Mouse (Mus musculus) liver, adult 2 months (tissue): ENCODE measurements around the gene Card19. TPM values are rescaled to one million over a fixed set of nuclear protein-coding genes. Genes with fewer than 3 reads are reported as not detected.
A peak's percentile ranks its signal among the peaks of the same experiment; 100 is the strongest.

ENCODE experiments used
- DNase-seq: peaks from one replicate; pipeline ENCODE4 v3.0.0-alpha.2; 2011; ENCODE audit warnings: low read depth, low spot score; ENCODE audit errors: extremely low read depth
- H3K27ac ChIP-seq: fragments of 200-500 bp; replicated peaks from 2 replicates; pipeline ENCODE4 v1.5.1; 2012; ENCODE audit warnings: low read depth, mild to moderate bottlenecking, control low read depth, inconsistent platforms, low read length; ENCODE audit not compliant: insufficient read depth
- H3K27me3 ChIP-seq: fragments of 200-500 bp; 2 replicates; pipeline ENCODE4 v1.6.1; 2012; ENCODE audit warnings: mild to moderate bottlenecking, moderate library complexity, low read length, inconsistent platforms; ENCODE audit not compliant: control insufficient read depth, insufficient read depth
- H3K36me3 ChIP-seq: fragments of 200-500 bp; 2 replicates; pipeline ENCODE4 v1.6.1; 2012; ENCODE audit warnings: low read length, inconsistent platforms; ENCODE audit not compliant: control insufficient read depth, insufficient read depth
- H3K4me1 ChIP-seq: fragments of 200-500 bp; 2 replicates; pipeline ENCODE4 v1.6.1; 2011; ENCODE audit warnings: low read length; ENCODE audit not compliant: control insufficient read depth, insufficient read depth
- H3K4me3 ChIP-seq: fragments of 200-500 bp; 2 replicates; pipeline ENCODE4 v1.5.1; 2011; ENCODE audit warnings: low read depth, mild to moderate bottlenecking, control low read depth, low read length, moderate library complexity; ENCODE audit not compliant: insufficient read depth
- H3K79me2 ChIP-seq: fragments of 200-500 bp; 2 replicates; pipeline ENCODE4 v1.6.1; 2012; ENCODE audit warnings: inconsistent platforms, mild to moderate bottlenecking, low read length, moderate library complexity; ENCODE audit not compliant: control insufficient read depth, insufficient read depth
- H3K9ac ChIP-seq: fragments of 200-500 bp; 2 replicates; pipeline ENCODE4 v1.6.1; 2012; ENCODE audit warnings: low read depth, mild to moderate bottlenecking, control low read depth, inconsistent platforms, low read length
- CTCF ChIP-seq: fragments of 200-500 bp; IDR thresholded peaks from 2 replicates; pipeline ENCODE4 v1.5.1; 2011; ENCODE audit warnings: low read depth, low read length, control low read depth
- POLR2A ChIP-seq: fragments of 200-500 bp; IDR thresholded peaks from 2 replicates; pipeline ENCODE4 v1.6.1; 2011; ENCODE audit warnings: low read length, control low read depth; ENCODE audit not compliant: insufficient read depth; ENCODE audit errors: extremely low read depth
- WGBS: fragments of 180-500 bp; shearing (Covaris S2); methylation state at CpG from one replicate; pipeline ENCODE4 v1.1.7; 2018; 5-methylcytosine and 5-hydroxymethylcytosine counted together
- polyA plus RNA-seq: library from polyadenylated mRNA; depleted of rRNA; stranded (reverse); fragments of >200 nt; gene quantifications from 2 replicates; pipeline ENCODE4 v1.2.3, GENCODE M21; 2012
- total RNA-seq: library from RNA; depleted of rRNA; stranded (reverse); fragments of >200 nt; gene quantifications from 2 replicates; pipeline ENCODE4 v1.2.3, GENCODE M21; 2014

Card19 gene
- total and polyA plus RNA-seq, 2 experiments: 11.2 to 38.0 TPM

DNA sequence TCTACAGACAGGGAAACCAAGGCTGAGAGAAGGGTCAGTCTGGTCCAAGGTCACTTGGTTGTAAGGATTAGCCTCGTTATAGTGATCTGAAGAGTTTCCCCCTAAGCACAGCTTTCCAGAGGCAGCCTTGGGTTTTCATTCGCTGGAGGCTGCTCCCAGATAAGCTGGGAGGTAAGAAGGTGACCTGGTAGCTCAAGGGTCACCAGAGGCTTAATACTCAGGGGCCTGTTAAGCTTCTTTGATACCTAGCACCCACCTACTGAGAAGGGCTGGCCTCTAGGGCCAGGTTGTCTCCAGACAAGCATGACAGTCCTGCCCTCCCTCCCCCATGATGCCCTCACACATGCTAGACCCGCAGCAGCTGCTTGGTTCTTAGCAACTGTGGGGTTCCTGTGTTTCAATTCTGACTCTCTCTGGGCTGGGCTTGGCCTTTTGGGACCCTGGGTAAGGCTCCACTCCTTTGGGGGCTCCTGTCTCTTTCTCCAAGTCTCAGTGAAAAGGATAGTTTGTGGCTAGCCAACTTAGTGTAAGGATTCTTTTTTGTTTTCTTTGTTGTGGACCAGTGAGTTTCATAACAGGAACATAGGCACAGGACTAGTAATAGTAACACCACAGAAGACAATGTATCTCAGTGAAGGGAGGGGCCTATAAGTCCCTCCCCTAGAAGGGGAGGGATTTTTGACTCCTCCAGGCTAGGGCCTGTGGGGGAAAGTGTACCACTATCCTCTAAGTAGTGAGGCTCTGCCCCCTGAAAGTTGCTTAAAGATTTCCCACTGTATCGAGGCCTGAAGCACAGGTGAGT, 35.1 kb upstream of the Card19 start:
- TF ChIP-seq CTCF (no peak), POLR2A (no peak)
- Histone ChIP-seq H3K4me3 (no peak overlapping the region), H3K36me3 (no peaks in the 10 kb centered on the region), H3K79me2 (no peaks in the 10 kb centered on the region), H3K27me3 (no peaks in the 10 kb centered on the region), H3K4me1 (peaks cover 5% of the 10 kb centered on the region; the same call in 1 of the 2 replicates), H3K9ac (no peak overlapping the region), H3K27ac (no peak overlapping the region)
- WGBS: 65% methylated on average over 4 of the region's 4 CpGs
- DNase-seq: no peak

DNA sequence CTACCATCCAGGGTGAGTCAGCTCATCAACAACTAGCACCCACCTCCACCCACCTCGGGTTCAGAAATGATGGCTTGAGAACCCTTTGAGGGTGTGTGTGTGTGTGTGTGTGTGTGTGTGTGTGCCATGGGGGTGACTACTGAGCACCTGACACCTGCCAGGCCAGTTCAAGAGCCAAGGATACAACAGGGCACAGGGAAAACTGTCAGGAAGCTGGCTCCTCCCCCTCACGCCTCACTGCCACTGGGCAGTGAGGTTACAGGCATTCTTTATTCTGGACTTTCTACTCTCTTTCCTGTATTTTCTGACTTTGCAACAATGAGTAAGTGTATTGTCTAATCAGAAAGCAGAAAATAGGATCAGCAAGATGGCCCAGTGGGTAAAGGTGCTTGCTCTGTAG, 33.8 kb upstream of the Card19 start:
- no peak overlapping the region for H3K9ac ChIP-seq
- TF ChIP-seq CTCF (no peak), POLR2A (no peak)
- H3K27me3 ChIP-seq: no peaks in the 10 kb centered on the region
- no peak overlapping the region for H3K27ac ChIP-seq
- no peak overlapping the region for H3K4me3 ChIP-seq
- H3K36me3 ChIP-seq: no peaks in the 10 kb centered on the region
- no peaks in the 10 kb centered on the region for H3K79me2 ChIP-seq
- no peak for DNase-seq
- WGBS: 69% methylated on average over 2 of the region's 2 CpGs
- H3K4me1 ChIP-seq: peaks cover 5% of the 10 kb centered on the region; the same call in 1 of the 2 replicates

DNA sequence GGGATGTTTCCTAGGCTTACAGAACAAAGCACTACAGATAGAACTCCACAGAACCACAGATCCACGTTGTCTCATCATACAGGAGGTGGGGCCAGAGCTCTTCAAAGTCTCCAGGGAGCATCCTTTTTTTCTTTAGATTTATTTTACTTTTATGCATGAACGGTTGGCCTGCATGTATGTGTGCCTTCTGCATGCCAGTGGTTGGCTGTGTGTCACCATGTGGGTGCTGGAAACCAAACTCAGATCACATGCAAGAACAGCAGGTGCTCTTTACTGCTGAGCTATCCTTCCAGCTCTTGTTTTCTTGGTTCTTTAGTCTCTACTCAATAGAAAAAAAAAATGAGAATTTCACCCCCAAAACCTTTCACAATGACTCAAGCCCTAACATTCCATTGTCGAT, 33.1 kb upstream of the Card19 start:
- Histone ChIP-seq H3K9ac (no peak overlapping the region), H3K27ac (no peak overlapping the region), H3K4me1 (peaks cover 5% of the 10 kb centered on the region; the same call in 1 of the 2 replicates), H3K27me3 (no peaks in the 10 kb centered on the region), H3K79me2 (no peaks in the 10 kb centered on the region), H3K4me3 (no peak overlapping the region), H3K36me3 (no peaks in the 10 kb centered on the region)
- 51% methylated on average over 3 of the region's 3 CpGs for WGBS
- TF ChIP-seq POLR2A: no peak
- no peak for TF ChIP-seq CTCF
- DNase-seq: no peak

DNA sequence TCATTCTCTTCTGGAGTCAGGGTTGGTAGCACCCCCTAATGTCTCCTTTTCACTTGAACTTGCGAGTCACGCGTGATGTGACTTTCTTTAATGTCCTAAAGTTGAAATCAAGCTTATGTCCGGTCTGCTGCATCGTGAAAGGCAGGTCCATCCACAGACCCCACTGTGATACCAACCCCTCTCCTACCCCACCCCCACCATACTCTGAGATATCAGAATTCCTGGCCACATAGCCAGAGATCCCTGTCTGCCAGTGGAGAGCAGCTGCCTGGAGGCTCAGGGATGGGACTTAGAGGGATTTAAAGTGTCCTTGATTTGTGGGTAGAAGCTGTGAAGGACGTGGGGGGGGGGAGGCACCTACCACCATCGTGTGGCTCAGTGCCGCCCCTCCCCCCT, 32.6 kb upstream of the Card19 start, which contains the start of gene Susd3:
Gene Susd3 (minus strand): TSS at position 240 of the 396 bp plus-strand sequence.
- Histone ChIP-seq H3K4me1 (peaks cover 5% of the 10 kb centered on the region; the same call in 1 of the 2 replicates), H3K27me3 (no peaks in the 10 kb centered on the region), H3K36me3 (no peaks in the 10 kb centered on the region), H3K79me2 (no peaks in the 10 kb centered on the region), H3K4me3 (peak within 1 kb of the TSS; percentile 39; the same call in 1 of the 2 replicates), H3K27ac (no peak within 1 kb of the TSS), H3K9ac (no peak within 1 kb of the TSS)
- 22% methylated on average over 7 of the region's 8 CpGs for WGBS
- DNase-seq: no peak
- TF ChIP-seq CTCF: no peak
- no peak for TF ChIP-seq POLR2A

DNA sequence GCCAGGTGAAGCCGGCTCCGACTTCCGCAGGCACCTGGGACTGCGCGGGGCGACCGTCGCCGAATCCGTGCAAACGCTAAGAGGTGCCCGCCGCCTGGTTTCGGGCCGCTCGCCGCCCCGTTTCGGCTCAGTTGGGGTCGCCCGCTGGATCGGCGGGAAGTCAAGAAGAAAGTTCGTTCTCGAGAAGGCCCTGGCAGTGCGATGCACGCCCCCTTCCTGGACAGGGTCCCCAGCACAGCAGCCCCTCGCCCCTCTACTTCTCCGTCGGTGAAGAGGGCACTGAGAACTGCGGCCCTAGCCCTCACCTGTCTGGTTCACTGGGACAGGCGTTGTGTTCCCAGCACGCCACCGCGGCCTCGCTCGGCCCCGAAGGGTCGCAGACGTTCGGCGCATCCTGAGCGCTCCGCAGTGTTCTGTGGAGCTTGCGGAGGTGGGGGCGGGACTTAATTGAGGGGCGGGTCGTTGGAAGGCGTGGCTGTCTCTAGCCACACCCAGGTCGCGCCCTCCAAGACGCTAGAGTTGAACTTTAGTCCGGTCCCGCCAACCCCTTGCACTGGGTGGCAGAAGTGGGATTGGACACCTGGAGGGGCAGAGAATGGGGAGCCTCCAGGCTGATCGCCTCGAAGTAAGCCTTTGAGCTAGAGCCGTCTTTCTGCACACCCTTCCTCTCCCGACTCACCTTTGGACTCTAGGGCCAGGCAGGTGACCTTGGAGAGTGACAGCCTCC, 32.1 kb upstream of the Card19 start:
- no peak for TF ChIP-seq POLR2A
- no peak for TF ChIP-seq CTCF
- WGBS: 4% methylated on average over 58 of the region's 58 CpGs
- peaks cover 5% of the 10 kb centered on the region; the same call in 1 of the 2 replicates for H3K4me1 ChIP-seq

More for the DNA sequence above, 32.1 kb upstream of the Card19 start:
- no peak overlapping the region for H3K9ac ChIP-seq
- peak overlapping the region; percentile 39; the same call in 1 of the 2 replicates for H3K4me3 ChIP-seq
- H3K36me3 ChIP-seq: no peaks in the 10 kb centered on the region
- DNase-seq: no peak
- no peaks in the 10 kb centered on the region for H3K27me3 ChIP-seq
- H3K79me2 ChIP-seq: no peaks in the 10 kb centered on the region
- no peak overlapping the region for H3K27ac ChIP-seq
